Mouse (Mus musculus): ENCODE results near the gene Fasl. TPM values are rescaled to one million over a fixed set of nuclear protein-coding genes. Genes with fewer than 3 reads are reported as not detected.

The Fasl gene
- polyA plus RNA-seq, 1 experiment from 2014 or later: not detected

- H3K4me3 ChIP-seq: no peak overlapping the region
- H3K27me3 ChIP-seq: no peaks in the 10 kb centered on the region
- H3K27ac ChIP-seq: no peak overlapping the region
- WGBS: 63% methylated on average over 8 of the region's 8 CpGs
- no peaks in the 10 kb centered on the region for H3K36me3 ChIP-seq (ENCODE audit: poor library complexity, severe bottlenecking)
- no peak overlapping the region for H3K4me2 ChIP-seq
- no peaks in the 10 kb centered on the region for H3K4me1 ChIP-seq
- H3K9ac ChIP-seq: no peak overlapping the region
- no peaks in the 10 kb centered on the region for H3K9me3 ChIP-seq (replicated peaks)
- ATAC-seq: no peak
Observed at GRCm38 (mm10) chr1:161751311-161751710, 37.0 kb downstream of the Fasl start.

DNA sequence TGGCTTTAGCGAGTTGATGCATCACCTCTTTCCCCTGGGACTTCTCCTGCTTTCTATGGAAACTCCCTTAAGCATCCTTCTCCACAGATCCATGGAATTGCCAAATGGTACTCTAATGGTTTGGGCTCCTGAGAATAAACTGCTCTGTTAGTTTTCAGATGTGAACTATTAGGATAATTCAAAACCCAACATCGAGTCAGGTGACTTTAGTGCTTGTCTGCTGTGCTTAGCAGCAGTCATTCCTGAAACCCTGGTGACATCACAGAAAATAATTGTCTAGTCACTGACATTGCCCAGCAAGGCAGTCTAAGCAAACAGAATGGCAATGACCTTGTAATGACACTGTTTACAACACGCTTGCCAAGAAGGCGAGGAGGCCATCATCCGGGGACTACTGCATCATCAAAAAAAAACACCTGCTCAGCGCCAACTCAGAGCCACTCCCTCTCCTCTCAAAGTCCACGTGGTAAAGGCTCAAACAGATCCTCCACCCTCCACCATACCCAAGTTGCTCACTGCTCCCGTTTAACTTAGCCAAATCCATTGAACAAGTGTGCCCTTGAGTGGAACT lies 37.7 kb downstream of the Fasl start:
- no peak for ATAC-seq
- H3K9ac ChIP-seq: no peak overlapping the region
- 77% methylated on average over 8 of the region's 8 CpGs for WGBS

DNA sequence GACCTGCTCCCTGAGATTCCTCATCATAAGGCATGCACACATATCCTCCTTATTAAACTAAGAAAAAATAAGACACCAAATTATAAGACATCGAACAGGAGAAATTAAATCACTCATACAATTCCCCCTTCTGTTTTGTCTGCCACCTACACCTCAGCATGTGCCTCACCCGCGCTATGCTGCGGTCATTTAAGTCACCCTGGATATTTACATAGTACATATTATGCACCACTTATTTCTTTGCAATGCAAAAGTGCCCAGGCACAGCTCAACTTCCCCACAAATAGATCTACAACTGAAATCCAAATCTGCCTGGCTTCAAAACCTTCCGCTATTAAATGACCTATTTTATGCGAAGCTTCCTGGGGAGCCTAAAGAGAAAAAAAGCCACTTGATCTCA lies 39.6 kb downstream of the Fasl start:
- 87% methylated on average over 6 of the region's 6 CpGs for WGBS
- no peak for ATAC-seq
- no peaks in the 10 kb centered on the region for H3K36me3 ChIP-seq (ENCODE audit: poor library complexity, severe bottlenecking)
- no peak overlapping the region for H3K4me2 ChIP-seq
- no peaks in the 10 kb centered on the region for H3K9me3 ChIP-seq (replicated peaks)
- no peak overlapping the region for H3K9ac ChIP-seq
- no peak overlapping the region for H3K27ac ChIP-seq
- H3K4me1 ChIP-seq: no peaks in the 10 kb centered on the region
- H3K27me3 ChIP-seq: no peaks in the 10 kb centered on the region
- H3K4me3 ChIP-seq: no peak overlapping the region

More for the DNA sequence above, 37.7 kb downstream of the Fasl start:
- H3K9me3 ChIP-seq (replicated peaks): no peaks in the 10 kb centered on the region
- H3K27ac ChIP-seq: no peak overlapping the region
- H3K4me3 ChIP-seq: no peak overlapping the region
- H3K4me1 ChIP-seq: no peaks in the 10 kb centered on the region
- no peaks in the 10 kb centered on the region for H3K27me3 ChIP-seq
- no peaks in the 10 kb centered on the region for H3K36me3 ChIP-seq (ENCODE audit: poor library complexity, severe bottlenecking)
- no peak overlapping the region for H3K4me2 ChIP-seq

GRCm38 (mm10) chr1:161748138-161748537 lies 40.2 kb downstream of the Fasl start:
- 58% methylated on average over 8 of the region's 8 CpGs for whole genome bisulfite sequencing
- H3K27ac ChIP-seq: no peak overlapping the region
- no peaks in the 10 kb centered on the region for H3K36me3 ChIP-seq (ENCODE audit: poor library complexity, severe bottlenecking)
- ATAC-seq: no peak
- H3K4me3 ChIP-seq: no peak overlapping the region
- no peaks in the 10 kb centered on the region for H3K9me3 ChIP-seq (replicated peaks)
- no peaks in the 10 kb centered on the region for H3K27me3 ChIP-seq
- H3K9ac ChIP-seq: no peak overlapping the region
- H3K4me1 ChIP-seq: no peaks in the 10 kb centered on the region
- H3K4me2 ChIP-seq: no peak overlapping the region

- WGBS: 90% methylated on average over 25 of the region's 25 CpGs
- Histone ChIP-seq H3K27me3 (no peaks in the 10 kb centered on the region), H3K27ac (no peak overlapping the region), H3K36me3 (ENCODE audit: poor library complexity, severe bottlenecking) (no peaks in the 10 kb centered on the region), H3K4me1 (no peaks in the 10 kb centered on the region), H3K4me2 (no peak overlapping the region), H3K9me3 (replicated peaks) (no peaks in the 10 kb centered on the region), H3K4me3 (no peak overlapping the region), H3K9ac (no peak overlapping the region)
- no peak for ATAC-seq
Observed at GRCm38 (mm10) chr1:161746542-161747302, 41.6 kb downstream of the Fasl start.

DNA sequence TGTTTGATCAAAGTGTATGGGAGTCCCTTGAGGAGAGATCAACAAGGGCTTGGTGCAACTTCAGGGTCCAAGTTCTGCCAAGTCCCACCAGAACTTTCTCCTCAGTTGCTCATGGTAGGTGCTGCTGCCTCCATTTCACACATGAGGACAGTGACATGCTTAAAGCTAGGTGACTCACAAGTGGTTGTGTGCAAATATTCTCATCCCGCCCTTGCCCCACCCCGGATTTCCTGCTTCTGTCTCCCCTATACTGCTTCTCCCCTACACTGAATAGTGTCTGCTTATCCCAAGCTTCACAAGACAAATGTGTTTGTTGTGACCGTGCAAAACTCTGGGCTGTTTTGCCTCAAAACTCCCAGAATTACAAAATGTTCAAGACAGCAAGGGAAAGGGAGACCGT lies 43.4 kb downstream of the Fasl start:
- no peak overlapping the region for H3K4me3 ChIP-seq
- H3K36me3 ChIP-seq (ENCODE audit: poor library complexity, severe bottlenecking): no peaks in the 10 kb centered on the region
- H3K4me2 ChIP-seq: no peak overlapping the region
- no peaks in the 10 kb centered on the region for H3K27me3 ChIP-seq
- ATAC-seq: no peak
- H3K4me1 ChIP-seq: no peaks in the 10 kb centered on the region
- WGBS: 88% methylated on average over 4 of the region's 4 CpGs
- H3K27ac ChIP-seq: no peak overlapping the region
- H3K9ac ChIP-seq: no peak overlapping the region
- no peaks in the 10 kb centered on the region for H3K9me3 ChIP-seq (replicated peaks)

DNA sequence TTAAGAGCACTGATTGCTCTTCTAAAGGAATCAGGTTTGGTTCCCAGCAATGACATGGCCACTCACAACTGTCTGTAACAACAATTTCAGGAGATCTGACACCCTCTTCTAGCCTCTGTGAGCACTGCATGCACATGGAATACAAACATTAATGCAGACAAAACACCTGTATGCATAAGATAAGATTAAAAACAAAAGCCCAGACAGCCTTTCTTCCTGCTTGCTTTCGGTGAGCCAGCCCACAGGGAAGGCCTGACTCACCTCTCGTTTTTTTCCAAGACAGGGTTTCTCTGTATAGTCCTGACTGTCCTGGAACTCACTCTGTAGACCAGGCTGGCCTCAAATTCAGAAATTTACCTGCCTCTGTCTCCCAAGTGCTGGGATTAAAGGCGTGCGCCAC lies 44.1 kb downstream of the Fasl start:
- Histone ChIP-seq H3K9ac (no peak overlapping the region), H3K36me3 (ENCODE audit: poor library complexity, severe bottlenecking) (no peaks in the 10 kb centered on the region), H3K4me3 (no peak overlapping the region), H3K9me3 (replicated peaks) (no peaks in the 10 kb centered on the region), H3K4me2 (no peak overlapping the region), H3K27me3 (no peaks in the 10 kb centered on the region), H3K27ac (no peak overlapping the region), H3K4me1 (no peaks in the 10 kb centered on the region)
- no peak for ATAC-seq
- 86% methylated on average over 4 of the region's 4 CpGs for WGBS

GRCm38 (mm10) chr1:161742481-161743267 lies 45.6 kb downstream of the Fasl start:
- ATAC-seq: no peak
- Histone ChIP-seq H3K4me3 (no peak overlapping the region), H3K9ac (no peak overlapping the region), H3K27ac (no peak overlapping the region), H3K9me3 (replicated peaks) (no peaks in the 10 kb centered on the region), H3K36me3 (ENCODE audit: poor library complexity, severe bottlenecking) (no peaks in the 10 kb centered on the region), H3K4me2 (no peak overlapping the region), H3K27me3 (no peaks in the 10 kb centered on the region), H3K4me1 (no peaks in the 10 kb centered on the region)
- 90% methylated on average over 16 of the region's 16 CpGs for WGBS

DNA sequence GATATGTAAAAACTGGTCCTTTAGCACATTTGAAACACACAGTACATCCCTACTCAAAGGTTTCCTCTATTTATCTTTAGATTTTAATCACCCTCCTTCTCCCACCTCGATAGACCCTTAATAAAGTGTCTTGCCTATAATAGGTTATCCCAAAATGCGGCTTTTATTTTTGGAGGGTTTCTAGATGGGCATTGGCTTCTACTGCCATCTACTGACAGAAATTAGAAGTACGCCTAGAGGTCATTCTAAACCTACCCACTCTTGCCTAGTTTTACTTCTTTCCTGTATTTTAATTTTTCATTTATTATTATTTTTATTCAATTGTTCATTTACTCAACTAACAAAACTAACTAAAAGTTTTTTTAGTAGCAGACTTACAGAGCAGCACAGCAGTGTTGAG lies 51.4 kb downstream of the Fasl start:
- no peaks in the 10 kb centered on the region for H3K9me3 ChIP-seq (replicated peaks)
- H3K4me2 ChIP-seq: no peak overlapping the region
- no peak overlapping the region for H3K27ac ChIP-seq
- H3K27me3 ChIP-seq: no peaks in the 10 kb centered on the region
- H3K4me3 ChIP-seq: no peak overlapping the region
- H3K36me3 ChIP-seq (ENCODE audit: poor library complexity, severe bottlenecking): no peaks in the 10 kb centered on the region
- H3K9ac ChIP-seq: no peak overlapping the region
- H3K4me1 ChIP-seq: no peaks in the 10 kb centered on the region
- 10% methylated on average over 3 of the region's 3 CpGs for WGBS
- ATAC-seq: peak; percentile 51

- H3K9ac ChIP-seq: no peak overlapping the region
- ATAC-seq: no peak
- no peaks in the 10 kb centered on the region for H3K36me3 ChIP-seq (ENCODE audit: poor library complexity, severe bottlenecking)
- H3K9me3 ChIP-seq (replicated peaks): no peaks in the 10 kb centered on the region
- no peak overlapping the region for H3K27ac ChIP-seq
- H3K4me3 ChIP-seq: no peak overlapping the region
- no peaks in the 10 kb centered on the region for H3K4me1 ChIP-seq
- WGBS: 86% methylated on average over 3 of the region's 3 CpGs
- H3K27me3 ChIP-seq: no peaks in the 10 kb centered on the region
- no peak overlapping the region for H3K4me2 ChIP-seq
Observed at GRCm38 (mm10) chr1:161736255-161736654, 52.0 kb downstream of the Fasl start.

DNA sequence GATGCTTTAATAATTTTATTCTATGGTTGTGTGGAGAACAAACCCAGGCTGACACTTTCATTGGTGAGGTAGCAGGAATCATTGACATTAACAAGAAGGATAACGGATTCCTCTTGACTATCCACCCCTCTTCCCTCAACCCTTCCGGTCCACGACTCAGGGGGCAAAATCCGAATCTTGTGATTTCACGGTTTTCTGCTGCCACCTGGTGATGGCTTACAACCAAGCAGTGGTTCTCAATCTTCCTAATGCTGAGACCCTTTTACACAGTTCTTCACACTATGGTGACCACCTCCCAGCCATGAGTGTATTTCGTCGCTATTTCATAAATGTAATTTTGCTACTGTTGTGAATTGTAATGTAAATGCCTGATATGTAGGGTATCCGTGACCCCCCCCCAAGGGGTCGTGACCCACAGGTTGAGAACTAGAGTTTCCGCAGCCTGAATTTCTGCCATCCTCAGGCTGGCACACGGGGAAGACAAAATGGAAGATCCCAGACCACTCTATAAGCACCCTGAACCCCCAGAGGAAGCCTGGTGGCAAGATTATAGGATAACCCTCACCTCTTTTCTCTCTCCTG lies 52.7 kb downstream of the Fasl start:
- H3K9ac ChIP-seq: no peak overlapping the region
- H3K4me2 ChIP-seq: no peak overlapping the region
- no peaks in the 10 kb centered on the region for H3K27me3 ChIP-seq
- H3K27ac ChIP-seq: no peak overlapping the region
- no peaks in the 10 kb centered on the region for H3K4me1 ChIP-seq
- no peaks in the 10 kb centered on the region for H3K9me3 ChIP-seq (replicated peaks)
- H3K36me3 ChIP-seq (ENCODE audit: poor library complexity, severe bottlenecking): no peaks in the 10 kb centered on the region
- no peak overlapping the region for H3K4me3 ChIP-seq
- 65% methylated on average over 11 of the region's 11 CpGs for WGBS
- ATAC-seq: no peak

- Histone ChIP-seq H3K27me3 (no peaks in the 10 kb centered on the region), H3K36me3 (ENCODE audit: poor library complexity, severe bottlenecking) (no peaks in the 10 kb centered on the region), H3K4me1 (no peaks in the 10 kb centered on the region), H3K4me3 (no peak overlapping the region), H3K4me2 (no peak overlapping the region), H3K27ac (no peak overlapping the region), H3K9me3 (replicated peaks) (no peaks in the 10 kb centered on the region), H3K9ac (no peak overlapping the region)
- WGBS: 91% methylated on average over 14 of the region's 14 CpGs
- ATAC-seq: no peak
Observed at GRCm38 (mm10) chr1:161734741-161735211, 53.5 kb downstream of the Fasl start.

Data from forebrain, embryonic 13.5 days (tissue).